Mouse (Mus musculus): ENCODE measurements around the gene Cul7. TPM values are rescaled to one million over a fixed set of nuclear protein-coding genes. Genes with fewer than 3 reads are reported as not detected.

Gene Cul7
- polyA plus RNA-seq, 1 experiment from 2014 or later = 34.9 TPM

- no peak for DNase-seq (ENCODE audit: low spot score)
- ATAC-seq (replicated peaks; ENCODE audit: low FRiP score) = no peak
These were observed 51.4 kb downstream of the Cul7 start for GRCm38 (mm10) chr17:46701489-46701888.

GRCm38 (mm10) chr17:46702100-46702499, 52.0 kb downstream of the Cul7 start:
- peaks cover 21% of the 10 kb centered on the region for H3K4me1 ChIP-seq (replicated peaks; ENCODE audit: control insufficient read depth, insufficient read depth, low read length)
- no peaks in the 10 kb centered on the region for H3K27me3 ChIP-seq (ENCODE audit: control insufficient read depth, insufficient read depth, low read length)
- 92% methylated on average over 12 of the region's 12 CpGs for WGBS
- DNase-seq (ENCODE audit: low spot score) (no peak), ATAC-seq (replicated peaks; ENCODE audit: low FRiP score) (no peak)
- H3K9ac ChIP-seq (ENCODE audit: low read length) = no peak overlapping the region
- no peaks in the 10 kb centered on the region; the same call in 1 of the 2 replicates for H3K36me3 ChIP-seq (ENCODE audit: control insufficient read depth, insufficient read depth, low read length)
- no peak overlapping the region for H3K4me2 ChIP-seq (ENCODE audit: low read depth, low read length, severe bottlenecking)
- H3K4me3 ChIP-seq (ENCODE audit: low read depth, low read length) = no peak overlapping the region
- no peak overlapping the region for H3K27ac ChIP-seq (ENCODE audit: low read depth, low read length)
- no peaks in the 10 kb centered on the region for H3K9me3 ChIP-seq (ENCODE audit: control insufficient read depth, low read length)

More at GRCm38 (mm10) chr17:46701489-46701888, 51.4 kb downstream of the Cul7 start:
- Histone ChIP-seq H3K27me3 (ENCODE audit: control insufficient read depth, insufficient read depth, low read length) (no peaks in the 10 kb centered on the region), H3K27ac (ENCODE audit: low read depth, low read length) (no peak overlapping the region), H3K4me2 (ENCODE audit: low read depth, low read length, severe bottlenecking) (no peak overlapping the region), H3K36me3 (ENCODE audit: control insufficient read depth, insufficient read depth, low read length) (no peaks in the 10 kb centered on the region; the same call in 1 of the 2 replicates), H3K4me1 (replicated peaks; ENCODE audit: control insufficient read depth, insufficient read depth, low read length) (peaks cover 21% of the 10 kb centered on the region), H3K9me3 (ENCODE audit: control insufficient read depth, low read length) (no peaks in the 10 kb centered on the region), H3K4me3 (ENCODE audit: low read depth, low read length) (no peak overlapping the region), H3K9ac (ENCODE audit: low read length) (no peak overlapping the region)
- 87% methylated on average over 12 of the region's 12 CpGs for whole genome bisulfite sequencing

- 90% methylated on average over 5 of the region's 5 CpGs for WGBS
- Histone ChIP-seq H3K27me3 (ENCODE audit: control insufficient read depth, insufficient read depth, low read length) (no peaks in the 10 kb centered on the region), H3K4me3 (ENCODE audit: low read depth, low read length) (no peak overlapping the region), H3K4me2 (ENCODE audit: low read depth, low read length, severe bottlenecking) (peak overlapping the region; percentile 58; the same call in 1 of the 2 replicates), H3K9ac (ENCODE audit: low read length) (peak overlapping the region; percentile 92; the same call in 1 of the 2 replicates), H3K4me1 (replicated peaks; ENCODE audit: control insufficient read depth, insufficient read depth, low read length) (peaks cover 21% of the 10 kb centered on the region), H3K36me3 (ENCODE audit: control insufficient read depth, insufficient read depth, low read length) (no peaks in the 10 kb centered on the region; the same call in 1 of the 2 replicates), H3K27ac (ENCODE audit: low read depth, low read length) (no peak overlapping the region), H3K9me3 (ENCODE audit: control insufficient read depth, low read length) (no peaks in the 10 kb centered on the region)
- ATAC-seq (replicated peaks; ENCODE audit: low FRiP score) = no peak
- no peak for DNase-seq (ENCODE audit: low spot score)
These were observed 52.4 kb downstream of the Cul7 start for GRCm38 (mm10) chr17:46702506-46702905.

- Histone ChIP-seq H3K9ac (ENCODE audit: low read length) (peak overlapping the region; percentile 92), H3K4me2 (ENCODE audit: low read depth, low read length, severe bottlenecking) (peak overlapping the region; percentile 58), H3K4me1 (replicated peaks; ENCODE audit: control insufficient read depth, insufficient read depth, low read length) (peaks cover 21% of the 10 kb centered on the region), H3K27me3 (ENCODE audit: control insufficient read depth, insufficient read depth, low read length) (no peaks in the 10 kb centered on the region), H3K36me3 (ENCODE audit: control insufficient read depth, insufficient read depth, low read length) (no peaks in the 10 kb centered on the region; the same call in 1 of the 2 replicates), H3K9me3 (ENCODE audit: control insufficient read depth, low read length) (no peaks in the 10 kb centered on the region), H3K27ac (ENCODE audit: low read depth, low read length) (peak overlapping the region; percentile 80), H3K4me3 (ENCODE audit: low read depth, low read length) (peak overlapping the region; percentile 90)
- DNase-seq (ENCODE audit: low spot score) (no peak), ATAC-seq (replicated peaks; ENCODE audit: low FRiP score) (peak; percentile 75)
- WGBS = 4% methylated on average over 32 of the region's 41 CpGs
These were observed 54.1 kb downstream of the Cul7 start for GRCm38 (mm10) chr17:46703971-46704886.

GRCm38 (mm10) chr17:46704887-46705835, 55.0 kb downstream of the Cul7 start, which contains the start of gene Ppp2r5d:
TSS of gene Ppp2r5d (minus strand) at chr17:46705111.
- DNase-seq (ENCODE audit: low spot score) (peak; percentile 97), ATAC-seq (replicated peaks; ENCODE audit: low FRiP score) (peak; percentile 95)
- Histone ChIP-seq H3K4me1 (replicated peaks; ENCODE audit: control insufficient read depth, insufficient read depth, low read length) (peaks cover 21% of the 10 kb centered on the region), H3K4me2 (ENCODE audit: low read depth, low read length, severe bottlenecking) (peak within 1 kb of the TSS; percentile 87), H3K36me3 (ENCODE audit: control insufficient read depth, insufficient read depth, low read length) (no peaks in the 10 kb centered on the region), H3K27me3 (ENCODE audit: control insufficient read depth, insufficient read depth, low read length) (no peaks in the 10 kb centered on the region), H3K9ac (ENCODE audit: low read length) (peak within 1 kb of the TSS; percentile 92), H3K4me3 (ENCODE audit: low read depth, low read length) (peak within 1 kb of the TSS; percentile 90), H3K9me3 (ENCODE audit: control insufficient read depth, low read length) (no peaks in the 10 kb centered on the region), H3K27ac (ENCODE audit: low read depth, low read length) (peak within 1 kb of the TSS; percentile 82)
- WGBS = 1% methylated on average over 48 of the region's 48 CpGs

GRCm38 (mm10) chr17:46706375-46707089, 56.4 kb downstream of the Cul7 start:
- WGBS = 92% methylated on average over 14 of the region's 14 CpGs
- no peak overlapping the region for H3K4me3 ChIP-seq (ENCODE audit: low read depth, low read length)
- no peak for DNase-seq (ENCODE audit: low spot score)
- peaks cover 21% of the 10 kb centered on the region for H3K4me1 ChIP-seq (replicated peaks; ENCODE audit: control insufficient read depth, insufficient read depth, low read length)
- no peaks in the 10 kb centered on the region for H3K36me3 ChIP-seq (ENCODE audit: control insufficient read depth, insufficient read depth, low read length)
- no peaks in the 10 kb centered on the region for H3K27me3 ChIP-seq (ENCODE audit: control insufficient read depth, insufficient read depth, low read length)
- H3K27ac ChIP-seq (ENCODE audit: low read depth, low read length) = no peak overlapping the region
- no peak overlapping the region for H3K9ac ChIP-seq (ENCODE audit: low read length)
- no peaks in the 10 kb centered on the region for H3K9me3 ChIP-seq (ENCODE audit: control insufficient read depth, low read length)
- no peak overlapping the region for H3K4me2 ChIP-seq (ENCODE audit: low read depth, low read length, severe bottlenecking)
- no peak for ATAC-seq (replicated peaks; ENCODE audit: low FRiP score)

GRCm38 (mm10) chr17:46710959-46711597, 60.9 kb downstream of the Cul7 start, which contains the start of gene Pex6:
TSS of gene Pex6 (plus strand) at chr17:46711463.
- 11% methylated on average over 36 of the region's 36 CpGs for WGBS

More at GRCm38 (mm10) chr17:46710959-46711597, 60.9 kb downstream of the Cul7 start, which contains the start of gene Pex6:
- Histone ChIP-seq H3K36me3 (ENCODE audit: control insufficient read depth, insufficient read depth, low read length) (no peaks in the 10 kb centered on the region; the same call in 1 of the 2 replicates), H3K4me2 (ENCODE audit: low read depth, low read length, severe bottlenecking) (peak within 1 kb of the TSS; percentile 100), H3K9me3 (ENCODE audit: control insufficient read depth, low read length) (no peaks in the 10 kb centered on the region), H3K27me3 (ENCODE audit: control insufficient read depth, insufficient read depth, low read length) (no peaks in the 10 kb centered on the region), H3K27ac (ENCODE audit: low read depth, low read length) (no peak within 1 kb of the TSS), H3K4me1 (replicated peaks; ENCODE audit: control insufficient read depth, insufficient read depth, low read length) (peaks cover 9% of the 10 kb centered on the region), H3K9ac (ENCODE audit: low read length) (peak within 1 kb of the TSS; percentile 83), H3K4me3 (ENCODE audit: low read depth, low read length) (peak within 1 kb of the TSS; percentile 98)
- DNase-seq (ENCODE audit: low spot score) (peak; percentile 93), ATAC-seq (replicated peaks; ENCODE audit: low FRiP score) (peak; percentile 85)
